Mouse (Mus musculus): ENCODE results near the gene 4930415O20Rik. TPM values are rescaled to one million over a fixed set of nuclear protein-coding genes. Genes with fewer than 3 reads are reported as not detected.
A peak's percentile ranks its signal among the peaks of the same experiment; 100 is the strongest.

The 4930415O20Rik gene
- polyA plus RNA-seq, 1 experiment from 2014 or later: not detected

DNA sequence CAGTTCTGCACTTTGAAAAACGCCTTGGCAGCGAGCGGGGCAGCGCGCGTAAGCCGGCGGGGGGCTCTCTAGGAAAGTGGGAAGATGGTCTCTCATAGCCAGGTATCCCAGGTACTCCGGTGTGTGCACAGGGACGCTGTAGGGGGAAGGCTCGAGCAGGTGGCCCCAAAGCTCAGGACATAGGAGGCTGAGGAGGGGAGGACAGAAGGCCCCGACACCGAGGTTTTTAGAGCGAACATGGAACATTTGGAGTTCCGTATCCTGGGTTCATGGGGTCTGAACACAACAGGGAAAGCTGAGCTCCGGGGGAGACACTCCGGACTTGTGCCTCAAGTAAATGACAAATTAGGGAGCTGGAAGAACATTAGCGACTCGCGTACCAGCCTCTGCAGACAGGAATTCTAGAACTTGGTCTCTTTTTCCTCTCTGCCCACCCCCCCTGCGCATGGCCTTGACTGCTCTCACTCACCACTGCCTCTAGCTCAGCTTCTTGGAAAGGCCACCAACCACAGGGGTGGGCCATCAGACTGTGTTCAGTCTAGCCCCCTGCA, 64.6 kb downstream of the 4930415O20Rik start:
- peak overlapping the region; percentile 88 for H3K4me2 ChIP-seq (ENCODE audit: low read depth, low read length)
- WGBS (ENCODE audit: insufficient replicate concordance): 5% methylated on average over 21 of the region's 21 CpGs
- no peak overlapping the region for H3K27ac ChIP-seq (ENCODE audit: low read depth)
- no peak overlapping the region for H3K9ac ChIP-seq (replicated peaks)
- H3K9me3 ChIP-seq (ENCODE audit: low read length): no peaks in the 10 kb centered on the region
- H3K4me3 ChIP-seq (ENCODE audit: low read depth, low read length): peak overlapping the region; percentile 66
- DNase-seq (no peak), ATAC-seq (no peak)
- H3K36me3 ChIP-seq (replicated peaks; ENCODE audit: insufficient read depth, low read length): no peaks in the 10 kb centered on the region
- peaks cover 83% of the 10 kb centered on the region for H3K27me3 ChIP-seq (ENCODE audit: insufficient read depth, low read length)
- no peak for TF ChIP-seq CTCF (IDR thresholded peaks at IDR 0.05; ENCODE audit: low read depth)
- TF ChIP-seq EP300 (IDR thresholded peaks at IDR 0.05; ENCODE audit: low read depth): no peak
- H3K4me1 ChIP-seq (ENCODE audit: insufficient read depth): peaks cover 18% of the 10 kb centered on the region

DNA sequence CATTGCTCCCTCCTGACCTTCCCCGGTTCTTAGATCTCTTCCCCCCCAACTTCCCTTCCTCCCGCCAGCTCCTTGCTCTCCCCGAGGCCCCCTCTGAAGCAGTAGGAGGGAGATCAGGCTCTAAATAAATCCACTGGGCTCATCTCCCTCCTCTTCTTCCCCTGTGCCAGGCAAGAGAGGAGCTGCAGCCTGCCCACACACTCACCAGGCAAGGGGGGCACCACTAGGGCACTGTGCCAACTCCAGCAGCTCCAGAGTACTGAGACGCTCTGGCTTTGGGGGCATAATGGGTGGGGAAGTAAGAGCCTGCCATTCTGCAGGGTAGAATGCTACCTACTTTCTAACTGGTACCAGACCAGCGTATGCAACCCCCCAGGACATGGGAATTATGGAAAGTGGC, 65.7 kb downstream of the 4930415O20Rik start:
- WGBS (ENCODE audit: insufficient replicate concordance): 54% methylated on average over 5 of the region's 5 CpGs

DNA sequence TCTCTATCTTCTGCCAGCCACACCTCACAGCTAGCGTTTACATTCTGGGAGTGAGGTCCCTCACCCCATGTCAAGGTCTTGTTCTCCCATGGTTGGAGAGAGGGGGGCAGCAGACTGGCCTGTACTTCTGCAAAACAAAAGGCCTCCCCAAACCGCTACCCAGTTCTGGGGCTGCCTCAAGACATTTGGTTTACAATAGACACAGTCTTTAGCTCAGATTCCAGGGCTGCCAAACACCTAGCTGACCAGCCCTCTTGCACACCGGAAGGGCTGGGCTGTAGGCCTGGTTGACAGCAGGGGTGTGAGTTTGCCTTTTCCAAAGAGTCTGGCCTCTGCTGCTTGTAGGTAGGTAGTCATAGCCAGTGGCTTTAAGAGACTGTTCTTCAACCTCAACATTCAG, 66.4 kb downstream of the 4930415O20Rik start:
- Histone ChIP-seq H3K9ac (replicated peaks) (no peak overlapping the region), H3K27me3 (ENCODE audit: insufficient read depth, low read length) (peaks cover 71% of the 10 kb centered on the region), H3K4me3 (ENCODE audit: low read depth, low read length) (no peak overlapping the region), H3K4me1 (ENCODE audit: insufficient read depth) (peaks cover 16% of the 10 kb centered on the region), H3K9me3 (ENCODE audit: low read length) (no peaks in the 10 kb centered on the region), H3K4me2 (ENCODE audit: low read depth, low read length) (no peak overlapping the region), H3K36me3 (replicated peaks; ENCODE audit: insufficient read depth, low read length) (no peaks in the 10 kb centered on the region), H3K27ac (ENCODE audit: low read depth) (no peak overlapping the region)
- TF ChIP-seq CTCF (IDR thresholded peaks at IDR 0.05; ENCODE audit: low read depth): no peak
- TF ChIP-seq EP300 (IDR thresholded peaks at IDR 0.05; ENCODE audit: low read depth): no peak
- DNase-seq (no peak), ATAC-seq (no peak)
- WGBS (ENCODE audit: insufficient replicate concordance): 47% methylated on average over 3 of the region's 3 CpGs

More for the DNA sequence above, 65.7 kb downstream of the 4930415O20Rik start:
- ATAC-seq (no peak), DNase-seq (no peak)
- H3K27me3 ChIP-seq (ENCODE audit: insufficient read depth, low read length): peaks cover 77% of the 10 kb centered on the region
- no peak overlapping the region for H3K27ac ChIP-seq (ENCODE audit: low read depth)
- no peaks in the 10 kb centered on the region for H3K36me3 ChIP-seq (replicated peaks; ENCODE audit: insufficient read depth, low read length)
- peaks cover 18% of the 10 kb centered on the region for H3K4me1 ChIP-seq (ENCODE audit: insufficient read depth)
- H3K9me3 ChIP-seq (ENCODE audit: low read length): no peaks in the 10 kb centered on the region
- no peak for TF ChIP-seq EP300 (IDR thresholded peaks at IDR 0.05; ENCODE audit: low read depth)
- no peak for TF ChIP-seq CTCF (IDR thresholded peaks at IDR 0.05; ENCODE audit: low read depth)
- H3K4me3 ChIP-seq (ENCODE audit: low read depth, low read length): no peak overlapping the region
- H3K9ac ChIP-seq (replicated peaks): no peak overlapping the region
- no peak overlapping the region for H3K4me2 ChIP-seq (ENCODE audit: low read depth, low read length)

Other genes with a start within 250 kb of the 4930415O20Rik start
- gene Olfr284, start 230.0 kb upstream of the 4930415O20Rik start, polyA plus RNA-seq (2015; fragmentation: Nextera tagmentation; extraction: Ambion mirVana): not detected in 2 replicates
- not detected in 2 replicates for gene Olfr283, start 190.1 kb upstream of the 4930415O20Rik start, polyA plus RNA-seq (2015; fragmentation: Nextera tagmentation; extraction: Ambion mirVana)
- not detected in 2 replicates for gene Olfr282, start 139.8 kb upstream of the 4930415O20Rik start, polyA plus RNA-seq (2015; fragmentation: Nextera tagmentation; extraction: Ambion mirVana)
- gene Olfr281, start 118.4 kb upstream of the 4930415O20Rik start, polyA plus RNA-seq (2015; fragmentation: Nextera tagmentation; extraction: Ambion mirVana): not detected in 2 replicates
- gene OR5BS1P, start 101.1 kb upstream of the 4930415O20Rik start, polyA plus RNA-seq (2015; fragmentation: Nextera tagmentation; extraction: Ambion mirVana): not detected in 2 replicates
- gene Lalba, start 88.3 kb upstream of the 4930415O20Rik start, polyA plus RNA-seq (2015; fragmentation: Nextera tagmentation; extraction: Ambion mirVana): not detected in 2 replicates
- not detected in 2 replicates for gene Olfr279, start 78.6 kb upstream of the 4930415O20Rik start, polyA plus RNA-seq (2015; fragmentation: Nextera tagmentation; extraction: Ambion mirVana)
- gene Kansl2, start 36.7 kb upstream of the 4930415O20Rik start, polyA plus RNA-seq (2015; fragmentation: Nextera tagmentation; extraction: Ambion mirVana): 26.6 and 28.2 TPM in 2 replicates
- gene Ccnt1, start 81 bp upstream of the 4930415O20Rik start, polyA plus RNA-seq (2015; fragmentation: Nextera tagmentation; extraction: Ambion mirVana): 14.9 and 17.0 TPM in 2 replicates
- gene Adcy6, start 39.1 kb downstream of the 4930415O20Rik start, polyA plus RNA-seq (2015; fragmentation: Nextera tagmentation; extraction: Ambion mirVana): 5.3 and 7.7 TPM in 2 replicates
- 0.38 and 0.58 TPM in 2 replicates for gene Cacnb3, start 59.8 kb downstream of the 4930415O20Rik start, polyA plus RNA-seq (2015; fragmentation: Nextera tagmentation; extraction: Ambion mirVana)
- 4.7 and 9.2 TPM in 2 replicates for gene Ddx23, start 91.9 kb downstream of the 4930415O20Rik start, polyA plus RNA-seq (2015; fragmentation: Nextera tagmentation; extraction: Ambion mirVana)
- gene Rnd1, start 106.5 kb downstream of the 4930415O20Rik start, polyA plus RNA-seq (2015; fragmentation: Nextera tagmentation; extraction: Ambion mirVana): 0.94 and 1.2 TPM in 2 replicates
- gene Ccdc65, start 137.2 kb downstream of the 4930415O20Rik start, polyA plus RNA-seq (2015; fragmentation: Nextera tagmentation; extraction: Ambion mirVana): not detected in 2 replicates
- 58.5 and 62.4 TPM in 2 replicates for gene Fkbp11, start 157.2 kb downstream of the 4930415O20Rik start, polyA plus RNA-seq (2015; fragmentation: Nextera tagmentation; extraction: Ambion mirVana)
- 9.6 and 10.4 TPM in 2 replicates for gene Arf3, start 192.2 kb downstream of the 4930415O20Rik start, polyA plus RNA-seq (2015; fragmentation: Nextera tagmentation; extraction: Ambion mirVana)
- 0.04 and 0.08 TPM in 2 replicates for gene Wnt10b, start 207.1 kb downstream of the 4930415O20Rik start, polyA plus RNA-seq (2015; fragmentation: Nextera tagmentation; extraction: Ambion mirVana)
- not detected in 2 replicates for gene Wnt1, start 218.9 kb downstream of the 4930415O20Rik start, polyA plus RNA-seq (2015; fragmentation: Nextera tagmentation; extraction: Ambion mirVana)
- gene Ddn, start 238.5 kb downstream of the 4930415O20Rik start, polyA plus RNA-seq (2015; fragmentation: Nextera tagmentation; extraction: Ambion mirVana): not detected in 2 replicates

Measured in liver, postnatal 0 days (tissue).